Mouse (Mus musculus) limb, embryonic 12.5 days (tissue): ENCODE measurements around the gene Pcbp4. TPM values are rescaled to one million over a fixed set of nuclear protein-coding genes. Genes with fewer than 3 reads are reported as not detected.

Source experiments
- ATAC-seq: fragments of 200-750 bp; cut with Nextera tagmentation; 2 replicates; pipeline ENCODE4 v1.8.0; 2017; ENCODE audit warnings: low read depth, moderate TSS enrichment; ENCODE audit not compliant: insufficient number of reproducible peaks, insufficient read depth, low FRiP score, low TSS enrichment
- H3K27ac ChIP-seq: fragments of 300-500 bp; sonication (generic); 2 replicates; pipeline ENCODE4 v1.5.1; 2016; ENCODE audit warnings: mild to moderate bottlenecking, moderate library complexity
- H3K27me3 ChIP-seq: fragments of 300-500 bp; sonication (generic); 2 replicates; pipeline ENCODE4 v1.6.1; 2016; ENCODE audit warnings: mild to moderate bottlenecking, moderate library complexity
- H3K36me3 ChIP-seq: fragments of 300-500 bp; sonication (generic); 2 replicates; pipeline ENCODE4 v1.6.1; 2016; ENCODE audit warnings: mild to moderate bottlenecking, moderate library complexity
- H3K4me1 ChIP-seq: fragments of 300-500 bp; sonication (generic); replicated peaks from 2 replicates; pipeline ENCODE4 v1.6.1; 2016
- H3K4me2 ChIP-seq: fragments of 300-500 bp; sonication (generic); 2 replicates; pipeline ENCODE4 v1.6.1; 2016; ENCODE audit warnings: mild to moderate bottlenecking, moderate library complexity
- H3K4me3 ChIP-seq: fragments of 300-500 bp; sonication (generic); replicated peaks from 2 replicates; pipeline ENCODE4 v1.5.1; 2016; ENCODE audit warnings: mild to moderate bottlenecking
- H3K9ac ChIP-seq: fragments of 300-500 bp; sonication (generic); replicated peaks from 2 replicates; pipeline ENCODE4 v1.6.1; 2016; ENCODE audit warnings: mild to moderate bottlenecking, moderate library complexity
- H3K9me3 ChIP-seq: fragments of 300-500 bp; sonication (generic); 2 replicates; pipeline ENCODE4 v1.6.1; 2016; ENCODE audit warnings: mild to moderate bottlenecking, moderate library complexity
- WGBS: fragments of 180-500 bp; shearing (Covaris S2); methylation state at CpG from one replicate; pipeline ENCODE4 v1.1.7; 2016; 5-methylcytosine and 5-hydroxymethylcytosine counted together
- polyA plus RNA-seq: library from polyadenylated mRNA; unstranded; fragments of >200 nt; fragmentation: Nextera tagmentation; extraction: Ambion mirVana; gene quantifications from 2 replicates; pipeline ENCODE4 v1.2.1, GENCODE M21; 2016

The Pcbp4 gene
- polyA plus RNA-seq = 172 and 176 TPM in 2 replicates

DNA sequence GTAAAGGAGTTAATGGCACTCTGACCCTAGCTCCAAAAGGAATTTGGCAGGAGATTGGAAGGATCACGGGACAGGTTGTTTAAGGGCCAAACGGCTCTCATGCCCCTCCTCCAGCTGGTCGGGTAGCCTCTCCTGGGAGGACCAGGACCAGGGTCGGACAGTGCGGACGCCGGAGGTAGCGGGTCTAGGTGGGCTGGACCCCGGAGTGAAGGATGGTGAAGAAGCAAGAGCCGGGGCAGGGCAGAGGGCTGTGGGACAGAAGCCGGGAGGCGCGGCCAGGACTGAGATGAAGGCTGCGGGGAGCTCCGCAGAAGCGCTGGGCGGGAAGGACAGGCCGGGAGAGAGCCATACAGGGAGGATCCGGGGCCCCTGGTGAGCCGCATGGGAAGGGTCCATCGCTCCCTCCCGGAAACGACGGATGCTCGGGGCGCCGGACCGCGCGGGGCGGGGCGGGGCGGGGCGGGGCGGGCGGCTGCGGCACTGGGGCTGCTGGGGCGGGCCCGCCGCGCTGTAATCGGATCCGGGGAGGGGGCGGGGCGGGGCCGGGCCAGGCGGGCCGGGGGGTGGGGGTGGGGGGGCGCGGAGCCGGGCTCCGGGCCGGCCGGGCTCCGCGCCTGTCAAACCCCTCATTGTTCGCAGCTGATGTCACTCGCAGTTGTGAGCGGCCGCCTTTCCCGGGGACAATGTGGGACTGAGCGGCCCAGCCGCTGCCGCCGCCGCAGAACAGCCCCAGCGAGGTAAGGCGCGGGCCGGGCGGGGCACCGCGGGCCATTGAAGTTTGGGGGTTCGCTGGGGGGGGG, at the start of gene Pcbp4:
TSS of gene Pcbp4 (plus strand) at position 21 of the 800 bp plus-strand sequence.
- H3K9me3 ChIP-seq = no peaks in the 10 kb centered on the region
- peak within 1 kb of the TSS; percentile 96 for H3K4me2 ChIP-seq
- 2% methylated on average over 54 of the region's 74 CpGs for WGBS
- H3K4me3 ChIP-seq = peak within 1 kb of the TSS; percentile 81
- H3K36me3 ChIP-seq = peaks cover 21% of the 10 kb centered on the region; the same call in 1 of the 2 replicates
- H3K27ac ChIP-seq = peak within 1 kb of the TSS; percentile 94
- peaks cover 80% of the 10 kb centered on the region for H3K4me1 ChIP-seq
- H3K27me3 ChIP-seq = no peaks in the 10 kb centered on the region
- H3K9ac ChIP-seq = peak within 1 kb of the TSS; percentile 88
- ATAC-seq = peak; percentile 56

DNA sequence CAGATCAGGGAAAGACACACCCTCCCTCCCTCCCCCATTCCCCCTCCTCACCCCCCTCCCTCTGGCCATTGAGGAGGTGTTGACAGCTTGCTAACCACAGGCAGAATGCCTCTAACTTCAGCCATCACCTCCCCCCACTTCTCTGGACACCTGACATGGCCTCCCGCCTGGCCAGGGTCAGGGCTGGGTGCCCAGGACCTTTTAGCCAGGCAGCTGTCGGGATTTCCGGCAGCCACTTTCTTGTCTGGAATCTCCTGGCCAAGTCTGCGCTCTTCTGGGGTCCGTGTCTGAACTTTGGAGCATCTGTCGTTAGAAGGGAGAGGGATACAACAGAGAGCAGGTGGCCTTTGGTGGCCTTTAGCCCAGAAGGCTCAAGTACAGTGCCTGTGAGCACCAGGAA, 47.8 kb upstream of the Pcbp4 start:
- Histone ChIP-seq H3K27me3 (no peaks in the 10 kb centered on the region), H3K4me3 (no peak overlapping the region), H3K9ac (no peak overlapping the region; the same call in 1 of the 2 replicates), H3K27ac (peak overlapping the region; percentile 45; the same call in 1 of the 2 replicates), H3K4me1 (peaks cover 26% of the 10 kb centered on the region), H3K36me3 (no peaks in the 10 kb centered on the region), H3K4me2 (no peak overlapping the region), H3K9me3 (peaks cover 6% of the 10 kb centered on the region)
- 15% methylated on average over 6 of the region's 6 CpGs for WGBS
- no peak for ATAC-seq

GRCm38 (mm10) chr9:106406443-106407078, 46.5 kb upstream of the Pcbp4 start:
- H3K4me3 ChIP-seq = no peak overlapping the region
- H3K9me3 ChIP-seq = peaks cover 6% of the 10 kb centered on the region
- ATAC-seq = no peak
- peaks cover 37% of the 10 kb centered on the region for H3K4me1 ChIP-seq
- H3K36me3 ChIP-seq = no peaks in the 10 kb centered on the region
- WGBS = 57% methylated on average over 8 of the region's 8 CpGs
- no peak overlapping the region for H3K27ac ChIP-seq
- H3K9ac ChIP-seq = no peak overlapping the region
- no peaks in the 10 kb centered on the region for H3K27me3 ChIP-seq
- no peak overlapping the region for H3K4me2 ChIP-seq

DNA sequence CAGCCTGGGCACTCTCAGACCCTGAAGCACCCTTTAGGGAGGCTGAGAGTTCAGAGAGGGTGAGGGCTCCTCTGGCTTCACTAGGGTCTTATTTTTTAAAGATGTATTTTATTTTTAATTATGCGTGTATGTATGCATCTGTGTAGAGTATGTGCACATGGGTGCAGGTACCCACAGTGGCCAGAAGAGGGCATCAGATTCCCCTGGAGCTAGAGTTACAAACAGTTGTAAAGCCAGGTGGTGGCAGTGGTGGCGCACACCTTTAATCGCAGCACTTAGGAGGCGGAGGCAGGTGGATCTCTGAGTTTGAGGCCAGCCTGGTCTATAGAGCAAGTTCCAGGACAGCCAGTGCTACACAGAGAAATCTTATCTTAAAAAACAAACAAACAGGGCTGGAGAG, 44.0 kb upstream of the Pcbp4 start:
- Histone ChIP-seq H3K9ac (no peak overlapping the region), H3K9me3 (peaks cover 6% of the 10 kb centered on the region), H3K4me3 (no peak overlapping the region), H3K4me1 (peaks cover 34% of the 10 kb centered on the region), H3K36me3 (no peaks in the 10 kb centered on the region), H3K27ac (no peak overlapping the region), H3K27me3 (no peaks in the 10 kb centered on the region), H3K4me2 (no peak overlapping the region)
- no peak for ATAC-seq
- 97% methylated on average over 4 of the region's 4 CpGs for WGBS

- Histone ChIP-seq H3K9ac (no peak overlapping the region), H3K9me3 (peaks cover 6% of the 10 kb centered on the region), H3K4me2 (no peak overlapping the region), H3K4me1 (peaks cover 31% of the 10 kb centered on the region), H3K4me3 (no peak overlapping the region), H3K27ac (0 out of 2 replicates have a peak overlapping the region, but pooled peaks have one; percentile 29), H3K36me3 (no peaks in the 10 kb centered on the region), H3K27me3 (no peaks in the 10 kb centered on the region)
- ATAC-seq = no peak
- WGBS = 34% methylated on average over 2 of the region's 2 CpGs
These were observed 42.9 kb upstream of the Pcbp4 start for GRCm38 (mm10) chr9:106410086-106410650.

DNA sequence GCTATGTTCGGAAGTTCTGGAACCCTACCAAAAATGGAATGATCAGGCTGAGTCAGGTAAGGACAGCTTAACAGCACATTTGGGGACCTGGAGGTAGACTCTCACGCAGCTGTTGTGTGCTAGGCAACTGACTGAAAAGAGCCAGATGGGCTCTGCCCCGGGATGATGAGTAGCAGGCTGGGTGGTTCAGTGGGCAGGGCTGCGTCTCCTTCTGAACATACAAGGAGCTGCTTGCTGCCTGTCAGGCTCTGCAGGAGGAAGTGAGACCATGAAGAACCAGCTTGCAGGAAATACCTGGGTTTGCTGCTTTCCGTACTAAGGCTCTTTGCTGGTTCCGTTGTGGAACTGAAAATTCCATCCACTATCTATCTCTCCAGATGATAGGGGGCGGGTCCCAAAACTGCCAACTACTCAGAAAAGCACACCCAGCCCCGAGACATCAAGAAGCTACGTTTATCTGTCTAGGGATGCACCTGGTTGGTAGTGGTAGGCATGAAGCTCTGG, 41.9 kb upstream of the Pcbp4 start:
- 72% methylated on average over 9 of the region's 9 CpGs for WGBS
- no peak overlapping the region for H3K9ac ChIP-seq
- H3K9me3 ChIP-seq = peaks cover 6% of the 10 kb centered on the region
- H3K27ac ChIP-seq = no peak overlapping the region
- H3K27me3 ChIP-seq = no peaks in the 10 kb centered on the region
- H3K4me3 ChIP-seq = no peak overlapping the region
- ATAC-seq = no peak
- no peaks in the 10 kb centered on the region for H3K36me3 ChIP-seq
- peaks cover 26% of the 10 kb centered on the region for H3K4me1 ChIP-seq
- H3K4me2 ChIP-seq = no peak overlapping the region

DNA sequence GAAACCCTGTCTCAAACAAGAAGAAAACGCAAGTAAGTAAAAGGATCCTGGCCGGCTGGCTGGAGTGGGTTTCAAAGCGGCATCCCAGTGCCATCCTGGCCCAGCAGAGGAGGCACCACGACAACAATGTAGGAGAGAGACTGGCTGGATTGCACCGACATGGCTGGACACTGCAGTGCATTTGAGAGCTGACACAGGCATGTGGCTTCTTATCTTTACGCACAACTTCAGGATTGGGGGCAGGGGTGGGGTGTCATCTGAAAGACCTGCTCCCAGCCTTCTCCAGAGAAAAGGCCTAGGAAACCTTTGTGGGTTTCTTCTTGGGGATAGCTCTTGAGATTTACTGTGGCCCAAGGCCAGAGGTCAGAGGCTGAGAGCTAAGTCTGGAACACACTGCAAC, 41.4 kb upstream of the Pcbp4 start:
- Histone ChIP-seq H3K27ac (no peak overlapping the region), H3K4me1 (peaks cover 21% of the 10 kb centered on the region), H3K4me2 (no peak overlapping the region), H3K36me3 (no peaks in the 10 kb centered on the region), H3K9me3 (peaks cover 6% of the 10 kb centered on the region), H3K4me3 (no peak overlapping the region), H3K27me3 (no peaks in the 10 kb centered on the region), H3K9ac (no peak overlapping the region)
- 68% methylated on average over 6 of the region's 6 CpGs for WGBS
- ATAC-seq = no peak

GRCm38 (mm10) chr9:106412210-106412609, 40.9 kb upstream of the Pcbp4 start:
- Histone ChIP-seq H3K9ac (no peak overlapping the region), H3K27ac (no peak overlapping the region), H3K36me3 (no peaks in the 10 kb centered on the region)

DNA sequence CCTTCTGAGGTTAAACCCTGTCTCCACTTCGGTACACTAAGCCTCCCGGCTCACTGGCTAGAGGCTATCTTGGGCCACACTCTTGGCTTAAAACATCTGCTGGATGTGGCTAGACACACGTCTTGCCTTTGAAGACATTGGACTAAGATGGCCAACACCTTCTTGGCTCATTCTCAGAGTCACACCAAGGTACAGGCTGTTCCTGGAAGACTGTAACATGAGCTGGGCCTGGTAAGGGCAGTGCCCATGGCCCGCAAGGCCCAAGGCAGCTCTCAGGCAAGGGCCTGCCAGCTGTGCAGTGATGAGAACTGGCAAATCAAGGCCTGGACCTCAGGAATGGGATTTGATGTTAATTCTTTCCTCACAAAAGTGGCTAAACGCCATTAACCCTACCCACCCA, 39.5 kb upstream of the Pcbp4 start:
- Histone ChIP-seq H3K9ac (no peak overlapping the region), H3K4me1 (peaks cover 37% of the 10 kb centered on the region), H3K4me3 (no peak overlapping the region), H3K4me2 (no peak overlapping the region), H3K36me3 (no peaks in the 10 kb centered on the region), H3K27ac (peak overlapping the region; percentile 25; the same call in 1 of the 2 replicates), H3K27me3 (no peaks in the 10 kb centered on the region), H3K9me3 (peaks cover 6% of the 10 kb centered on the region)
- WGBS = 76% methylated on average over 5 of the region's 5 CpGs
- ATAC-seq = no peak

More at GRCm38 (mm10) chr9:106412210-106412609, 40.9 kb upstream of the Pcbp4 start:
- Histone ChIP-seq H3K4me1 (peaks cover 23% of the 10 kb centered on the region), H3K4me3 (no peak overlapping the region), H3K4me2 (no peak overlapping the region), H3K27me3 (no peaks in the 10 kb centered on the region), H3K9me3 (peaks cover 6% of the 10 kb centered on the region)
- no peak for ATAC-seq
- WGBS = 75% methylated on average over 3 of the region's 3 CpGs

DNA sequence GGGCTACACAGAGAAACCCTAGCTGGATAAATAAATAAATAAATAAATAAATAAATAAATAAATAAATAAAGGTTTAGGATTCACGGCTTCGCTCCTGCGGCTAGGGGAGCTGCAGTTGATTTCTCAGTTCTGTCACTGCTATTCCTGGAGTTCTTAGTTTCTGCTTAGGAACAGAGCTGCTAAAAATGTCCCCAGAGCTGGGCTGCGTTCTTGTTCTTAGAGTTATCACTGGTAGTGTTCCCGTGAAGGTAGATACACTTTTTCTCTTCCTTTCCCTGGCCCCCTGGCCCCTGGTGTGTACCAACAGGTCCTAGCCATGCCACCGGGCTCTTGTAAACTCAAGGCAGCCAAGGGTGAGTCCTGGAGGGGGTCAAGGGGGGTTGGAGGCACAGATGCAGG, 36.3 kb upstream of the Pcbp4 start:
- H3K27ac ChIP-seq = no peak overlapping the region
- H3K4me3 ChIP-seq = no peak overlapping the region
- H3K36me3 ChIP-seq = no peaks in the 10 kb centered on the region
- H3K4me2 ChIP-seq = no peak overlapping the region
- no peak overlapping the region for H3K9ac ChIP-seq
- peaks cover 44% of the 10 kb centered on the region for H3K4me1 ChIP-seq
- ATAC-seq = no peak
- H3K9me3 ChIP-seq = no peaks in the 10 kb centered on the region
- WGBS = 80% methylated on average over 6 of the region's 6 CpGs
- no peaks in the 10 kb centered on the region for H3K27me3 ChIP-seq
